Mouse (Mus musculus) liver, postnatal 0 days (tissue): ENCODE data around the gene Mmp15.

Experiments used
- CTCF ChIP-seq: sonication (generic); IDR thresholded peaks from 2 replicates; pipeline ENCODE4 v1.5.1; 2016; ENCODE audit warnings: antibody characterized with exemption, low read depth
- EP300 ChIP-seq: IDR thresholded peaks from 2 replicates; pipeline ENCODE4 v1.6.1; 2016; ENCODE audit warnings: antibody characterized with exemption, low read depth, mild to moderate bottlenecking

GRCm38 (mm10) chr8:95344668-95345067, 7.4 kb upstream of the Mmp15 start:
- TF ChIP-seq CTCF (peak; percentile 30; the same call in 1 of the 2 replicates), EP300 (no peak)
